Mouse (Mus musculus) monocyte, adult 5-6 weeks (primary cell): ENCODE data around the gene Copz2. TPM values are rescaled to one million over a fixed set of nuclear protein-coding genes. Genes with fewer than 3 reads are reported as not detected.
A peak's percentile ranks its signal among the peaks of the same experiment; 100 is the strongest.
"Not testable (repeated sequence)": the region's sequence is repeated elsewhere in the genome, so short reads cannot be mapped to it uniquely, and the experiment has no call there.

Experiments used
- ATAC-seq: fragments of 153-309, 156-312 bp; replicated peaks from 2 replicates; pipeline ENCODE4 v1.8.0; 2017; ENCODE audit warnings: mild to moderate bottlenecking; ENCODE audit not compliant: low TSS enrichment, insufficient number of reproducible peaks, severe bottlenecking, poor library complexity, low FRiP score
- total RNA-seq: library from RNA; stranded (forward); fragments of 200-1000, 200-491, 200-594 nt; gene quantifications from 3 replicates; pipeline ENCODE4 v1.2.3, GENCODE M21; 2017

Copz2 gene
- total RNA-seq, 1 experiment from 2014 or later: 0.48 TPM

GRCm38 (mm10) chr11:96827062-96827581 is 22.5 kb upstream of the Copz2 start:
- ATAC-seq: no peak

GRCm38 (mm10) chr11:96827917-96828316 is 21.8 kb upstream of the Copz2 start:
- no peak for ATAC-seq

- ATAC-seq: no peak
These were observed 20.8 kb upstream of the Copz2 start for GRCm38 (mm10) chr11:96828881-96829280.

- ATAC-seq: peak; percentile 42
These were observed 20.3 kb upstream of the Copz2 start for GRCm38 (mm10) chr11:96829403-96829812.

- ATAC-seq: peak; percentile 97
These were observed 19.7 kb upstream of the Copz2 start, which contains the start of gene Nfe2l1 for GRCm38 (mm10) chr11:96829813-96830538. TSS of gene Nfe2l1 (minus strand) at chr11:96829968.

GRCm38 (mm10) chr11:96830539-96831216 is 19.0 kb upstream of the Copz2 start:
- ATAC-seq: no peak

- no peak for ATAC-seq
These were observed 18.2 kb upstream of the Copz2 start for GRCm38 (mm10) chr11:96831516-96831915.

- no peak for ATAC-seq
These were observed 17.1 kb upstream of the Copz2 start for GRCm38 (mm10) chr11:96832541-96832940.

- ATAC-seq: no peak
These were observed 16.7 kb upstream of the Copz2 start for GRCm38 (mm10) chr11:96832973-96833372.

- no peak for ATAC-seq
These were observed 15.5 kb upstream of the Copz2 start for GRCm38 (mm10) chr11:96834127-96834526.

GRCm38 (mm10) chr11:96837298-96837697 is 12.4 kb upstream of the Copz2 start:
- ATAC-seq: no peak; the same call in 1 of the 2 replicates

- ATAC-seq: no peak
These were observed 11.3 kb upstream of the Copz2 start for GRCm38 (mm10) chr11:96838341-96838740.

GRCm38 (mm10) chr11:96839428-96839827 is 10.2 kb upstream of the Copz2 start:
- no peak for ATAC-seq

GRCm38 (mm10) chr11:96839877-96840276 is 9.8 kb upstream of the Copz2 start:
- no peak for ATAC-seq

- ATAC-seq: no peak
These were observed 9.4 kb upstream of the Copz2 start for GRCm38 (mm10) chr11:96840290-96840689.

GRCm38 (mm10) chr11:96843627-96844026 is 6.0 kb upstream of the Copz2 start:
- ATAC-seq: no peak

GRCm38 (mm10) chr11:96847240-96847639 is 2.4 kb upstream of the Copz2 start:
- ATAC-seq: no peak

GRCm38 (mm10) chr11:96848694-96849093 is 976 bp upstream of the Copz2 start:
- no peak for ATAC-seq

GRCm38 (mm10) chr11:96849145-96849544 is 525 bp upstream of the Copz2 start:
- not testable (repeated sequence) for ATAC-seq

- ATAC-seq: no peak
These were observed 7.8 kb downstream of the Copz2 start for GRCm38 (mm10) chr11:96857446-96857845.
